Mouse (Mus musculus) kidney, adult 2 months (tissue): ENCODE results near the gene Gbx2.

Experiments
- CTCF ChIP-seq: fragments of 200-500 bp; conservative IDR thresholded peaks from 2 replicates; pipeline ENCODE4 v1.5.1; 2011; ENCODE audit warnings: low read depth, mild to moderate bottlenecking, control low read depth, low read length, moderate library complexity, mixed read lengths; ENCODE audit not compliant: insufficient read depth, insufficient read length
- POLR2A ChIP-seq: fragments of 200-500 bp; IDR thresholded peaks from one replicate; pipeline ENCODE4 v1.6.1; 2011; ENCODE audit warnings: low read depth, low read length, control low read depth

- TF ChIP-seq CTCF (no peak), POLR2A (no peak)
These were observed 9.2 kb downstream of the Gbx2 start for GRCm38 (mm10) chr1:89921806-89922205.
